Mouse (Mus musculus) hindbrain, postnatal 0 days (tissue): Measurements from ENCODE around the gene Kdm2a. TPM values are rescaled to one million over a fixed set of nuclear protein-coding genes. Genes with fewer than 3 reads are reported as not detected.

ENCODE experiments used
- ATAC-seq: fragments of 200-750 bp; cut with Nextera tagmentation; 2 replicates; pipeline ENCODE4 v1.8.0; 2017; ENCODE audit warnings: mild to moderate bottlenecking, moderate TSS enrichment, moderate library complexity
- DNase-seq: peaks from one replicate; pipeline ENCODE4 v3.0.0-alpha.2; 2015; ENCODE audit warnings: low spot score
- H3K27ac ChIP-seq: fragments of 300-500 bp; sonication (generic); 2 replicates; pipeline ENCODE4 v1.5.1; 2014; ENCODE audit warnings: mild to moderate bottlenecking
- H3K27me3 ChIP-seq: fragments of 300-500 bp; sonication (generic); 2 replicates; pipeline ENCODE4 v1.6.1; 2014; ENCODE audit warnings: low read length, mixed read lengths; ENCODE audit not compliant: insufficient read depth
- H3K36me3 ChIP-seq: fragments of 300-500 bp; sonication (generic); 2 replicates; pipeline ENCODE4 v1.6.1; 2014; ENCODE audit warnings: low read length, mixed read lengths; ENCODE audit not compliant: insufficient read depth
- H3K4me1 ChIP-seq: fragments of 300-500 bp; sonication (generic); 2 replicates; pipeline ENCODE4 v1.6.1; 2014; ENCODE audit warnings: antibody characterized with exemption, low read length, mixed read lengths; ENCODE audit not compliant: insufficient read depth
- H3K4me2 ChIP-seq: fragments of 300-500 bp; sonication (generic); 2 replicates; pipeline ENCODE4 v1.6.1; 2014; ENCODE audit warnings: low read depth, mild to moderate bottlenecking, low read length, moderate library complexity, mixed read lengths
- H3K4me3 ChIP-seq: fragments of 300-500 bp; sonication (generic); 2 replicates; pipeline ENCODE4 v1.5.1; 2014; ENCODE audit warnings: low read length
- H3K9ac ChIP-seq: fragments of 300-500 bp; sonication (generic); replicated peaks from 2 replicates; pipeline ENCODE4 v1.6.1; 2014; ENCODE audit warnings: mild to moderate bottlenecking, low read length, moderate library complexity, mixed read lengths
- H3K9me3 ChIP-seq: fragments of 300-500 bp; sonication (generic); 2 replicates; pipeline ENCODE4 v1.6.1; 2016; ENCODE audit warnings: low read length, mixed read lengths
- CTCF ChIP-seq: IDR thresholded peaks from 2 replicates; pipeline ENCODE4 v1.5.1; 2016; ENCODE audit warnings: antibody characterized with exemption, control low read depth, low read depth
- WGBS: fragments of 180-500 bp; shearing (Covaris S2); extraction: QIAGEN DNeasy Blood & Tissue Kit; methylation state at CpG from one replicate; pipeline ENCODE4 v1.1.7; 2014; 5-methylcytosine and 5-hydroxymethylcytosine counted together
- polyA plus RNA-seq: library from polyadenylated mRNA; unstranded; fragments of >200 nt; fragmentation: Nextera tagmentation; extraction: Ambion mirVana; gene quantifications from 2 replicates; pipeline ENCODE4 v1.2.1, GENCODE M21; 2015
- total RNA-seq: library from RNA; depleted of rRNA; stranded (reverse); fragments of >200 nt; gene quantifications from 2 replicates; pipeline ENCODE4 v1.2.3, GENCODE M21; 2014

Kdm2a gene
- total and polyA plus RNA-seq, 2 experiments from 2014 or later = 19.8 to 73.7 TPM

DNA sequence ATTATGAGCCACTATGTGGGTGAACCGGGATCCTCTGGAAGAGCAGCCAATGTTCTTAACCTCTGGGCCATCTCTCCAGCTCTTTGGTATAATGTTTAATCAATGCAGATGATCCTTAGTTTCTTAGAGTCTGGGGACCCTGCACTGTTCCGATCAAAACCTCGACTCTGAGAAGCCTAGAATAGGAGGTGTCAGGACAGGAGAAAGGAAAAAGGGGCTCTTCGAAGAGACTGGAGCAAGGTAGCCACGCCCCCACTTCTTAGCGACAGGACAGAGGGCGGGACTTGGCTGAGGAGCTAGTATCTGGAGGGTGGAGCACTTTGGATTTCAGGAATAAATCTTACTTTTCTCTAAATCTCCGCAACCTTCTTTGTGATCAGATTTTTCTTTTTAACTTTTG, 42.1 kb upstream of the Kdm2a start:
- peaks cover 10% of the 10 kb centered on the region; the same call in 1 of the 2 replicates for H3K4me1 ChIP-seq
- no peaks in the 10 kb centered on the region for H3K36me3 ChIP-seq
- H3K27ac ChIP-seq = no peak overlapping the region
- H3K27me3 ChIP-seq = peaks cover 9% of the 10 kb centered on the region; the same call in 1 of the 2 replicates
- no peak for ATAC-seq
- no peak overlapping the region for H3K9ac ChIP-seq
- 12% methylated on average over 8 of the region's 8 CpGs for WGBS
- TF ChIP-seq CTCF = no peak
- H3K9me3 ChIP-seq = no peaks in the 10 kb centered on the region
- H3K4me2 ChIP-seq = peak overlapping the region; percentile 93; the same call in 1 of the 2 replicates
- no peak overlapping the region for H3K4me3 ChIP-seq
- DNase-seq = no peak

DNA sequence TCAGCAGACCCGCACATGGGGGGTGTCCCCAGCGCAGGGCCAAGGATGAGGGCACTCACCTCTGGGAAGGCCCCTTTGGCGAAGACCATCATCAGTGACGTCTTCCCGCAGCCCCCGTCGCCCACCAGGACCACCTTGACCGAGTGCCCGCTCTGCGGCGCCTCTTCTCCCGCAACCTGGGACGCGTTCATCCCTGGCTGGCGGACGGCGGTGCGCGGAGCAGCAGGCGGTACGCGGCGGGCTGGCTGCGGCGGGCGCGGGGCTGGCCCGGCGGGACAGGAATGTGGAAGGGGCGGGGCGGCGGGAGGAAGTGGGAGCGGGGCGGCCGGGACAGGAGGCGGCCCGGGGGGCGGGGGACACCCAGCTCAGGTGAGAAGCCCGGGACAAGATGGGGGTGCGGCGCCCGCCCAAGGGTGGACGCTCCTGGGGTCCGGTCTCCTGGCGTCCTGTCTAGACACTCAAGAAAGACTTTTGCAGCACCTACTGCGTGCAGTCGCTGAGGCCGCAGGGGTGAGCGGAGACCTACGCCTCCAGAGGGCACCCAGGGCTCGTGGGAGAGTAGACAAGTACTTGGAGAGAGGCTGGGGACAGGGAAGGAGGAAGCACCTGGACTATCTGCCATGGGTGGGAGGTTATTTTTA, 41.2 kb upstream of the Kdm2a start, which contains the start of gene Rhod:
Gene Rhod (minus strand): TSS at position 272 of the 641 bp plus-strand sequence.
- H3K4me2 ChIP-seq = peak within 1 kb of the TSS; percentile 93
- under 1% methylated on average over 46 of the region's 51 CpGs for WGBS
- ATAC-seq (no peak), DNase-seq (no peak)
- H3K4me3 ChIP-seq = peak within 1 kb of the TSS; percentile 47
- H3K27ac ChIP-seq = no peak within 1 kb of the TSS
- peaks cover 9% of the 10 kb centered on the region; the same call in 1 of the 2 replicates for H3K27me3 ChIP-seq
- TF ChIP-seq CTCF = no peak
- H3K4me1 ChIP-seq = peaks cover 10% of the 10 kb centered on the region; the same call in 1 of the 2 replicates
- no peaks in the 10 kb centered on the region for H3K36me3 ChIP-seq
- H3K9me3 ChIP-seq = no peaks in the 10 kb centered on the region
- peak within 1 kb of the TSS; percentile 46 for H3K9ac ChIP-seq

DNA sequence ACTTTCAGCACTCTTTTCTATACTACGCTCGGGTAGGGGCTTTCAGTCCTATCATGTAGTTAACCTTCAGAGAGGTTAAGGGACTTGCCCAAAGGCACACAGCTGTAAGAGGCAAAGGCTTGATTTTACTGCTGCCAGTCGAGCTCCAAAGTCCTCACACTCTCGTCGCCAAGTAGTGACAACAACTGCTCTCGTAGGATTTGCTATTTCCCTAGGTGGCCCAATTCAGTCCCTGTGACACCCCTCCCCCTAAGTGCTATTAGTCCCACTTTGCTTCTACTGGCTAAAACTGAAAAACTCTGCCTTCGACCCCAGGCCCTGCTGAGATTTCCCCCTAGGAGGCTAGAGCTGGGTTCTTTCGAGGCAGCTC, 40.7 kb upstream of the Kdm2a start:
- WGBS = 15% methylated on average over 8 of the region's 8 CpGs

DNA sequence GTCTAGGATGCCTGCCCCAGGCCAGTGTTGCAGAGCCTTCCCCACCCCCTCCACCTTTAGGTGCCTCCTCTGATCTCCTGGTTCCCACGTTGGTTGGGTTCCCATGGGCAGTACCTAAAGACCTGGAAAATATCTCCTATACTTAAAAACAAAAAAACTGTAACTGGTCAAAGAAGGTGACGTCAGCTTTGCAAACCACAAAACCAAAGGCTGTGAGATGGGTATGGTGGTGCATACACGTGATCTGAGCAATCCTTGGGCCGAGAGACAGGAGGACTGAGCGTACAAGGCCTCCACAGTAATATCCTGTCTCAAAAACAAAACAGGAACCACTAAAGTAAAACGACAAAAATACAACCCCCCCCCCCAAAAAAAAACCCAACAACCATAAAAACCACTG, 39.8 kb upstream of the Kdm2a start:
- no peak for DNase-seq
- 75% methylated on average over 6 of the region's 6 CpGs for WGBS
- no peak for TF ChIP-seq CTCF

More for the DNA sequence above, 40.7 kb upstream of the Kdm2a start:
- no peaks in the 10 kb centered on the region for H3K36me3 ChIP-seq
- peak overlapping the region; percentile 47 for H3K4me3 ChIP-seq
- H3K4me1 ChIP-seq = peaks cover 10% of the 10 kb centered on the region; the same call in 1 of the 2 replicates
- TF ChIP-seq CTCF = no peak
- no peaks in the 10 kb centered on the region for H3K9me3 ChIP-seq
- DNase-seq = no peak
- ATAC-seq = no peak
- peak overlapping the region; percentile 46 for H3K9ac ChIP-seq
- peaks cover 9% of the 10 kb centered on the region; the same call in 1 of the 2 replicates for H3K27me3 ChIP-seq
- H3K27ac ChIP-seq = no peak overlapping the region
- peak overlapping the region; percentile 93 for H3K4me2 ChIP-seq

DNA sequence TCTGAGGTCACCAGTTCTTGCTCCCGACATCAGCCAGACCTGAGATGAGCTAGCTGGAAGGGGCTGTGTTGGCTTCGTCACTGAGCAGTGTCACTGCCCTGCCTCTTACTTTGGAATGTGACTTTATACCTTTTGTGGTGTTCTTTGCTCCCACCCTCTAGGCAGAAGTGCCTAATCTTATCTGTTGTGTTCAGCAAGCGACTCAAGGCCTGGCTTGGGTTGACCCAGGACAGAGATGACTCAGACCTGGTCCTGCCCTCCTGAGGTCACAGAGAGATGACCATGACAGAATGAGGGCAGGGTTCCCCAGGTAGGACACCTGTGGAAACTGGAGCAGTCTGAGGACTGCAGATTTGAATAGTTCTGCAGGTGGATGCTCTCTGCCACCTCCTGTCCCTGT, 38.2 kb upstream of the Kdm2a start:
- H3K4me3 ChIP-seq = no peak overlapping the region
- TF ChIP-seq CTCF = no peak

More for the DNA sequence above, 39.8 kb upstream of the Kdm2a start:
- peaks cover 9% of the 10 kb centered on the region; the same call in 1 of the 2 replicates for H3K27me3 ChIP-seq
- H3K4me1 ChIP-seq = peaks cover 10% of the 10 kb centered on the region; the same call in 1 of the 2 replicates
- no peak overlapping the region for H3K9ac ChIP-seq
- no peaks in the 10 kb centered on the region for H3K9me3 ChIP-seq
- ATAC-seq = no peak
- no peak overlapping the region for H3K4me2 ChIP-seq
- H3K27ac ChIP-seq = no peak overlapping the region
- no peaks in the 10 kb centered on the region for H3K36me3 ChIP-seq
- H3K4me3 ChIP-seq = no peak overlapping the region

DNA sequence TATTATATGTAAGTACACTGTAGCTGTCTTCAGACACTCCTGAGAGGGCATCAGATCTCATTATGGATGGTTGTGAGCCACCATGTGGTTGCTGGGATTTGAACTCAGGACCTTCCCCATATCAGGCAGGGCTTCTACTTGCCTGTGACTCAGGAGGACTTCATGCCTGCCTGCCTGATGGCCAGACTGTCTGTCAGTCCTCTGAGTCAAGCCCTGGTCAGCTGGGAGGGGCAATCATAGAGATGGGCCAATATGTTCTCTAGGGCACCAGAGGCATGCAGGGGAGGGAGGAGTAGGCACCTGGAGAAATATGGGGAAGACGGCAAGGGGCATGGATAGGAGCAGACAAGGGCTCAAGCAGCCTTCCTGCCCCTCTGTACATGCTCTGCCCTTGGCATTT, 36.9 kb upstream of the Kdm2a start:
- DNase-seq = no peak
- no peak overlapping the region for H3K4me3 ChIP-seq

More for the DNA sequence above, 38.2 kb upstream of the Kdm2a start:
- 89% methylated on average over 3 of the region's 3 CpGs for WGBS
- Histone ChIP-seq H3K27me3 (peaks cover 9% of the 10 kb centered on the region; the same call in 1 of the 2 replicates), H3K4me1 (peaks cover 6% of the 10 kb centered on the region; the same call in 1 of the 2 replicates), H3K36me3 (no peaks in the 10 kb centered on the region), H3K27ac (no peak overlapping the region), H3K9ac (no peak overlapping the region), H3K4me2 (no peak overlapping the region), H3K9me3 (no peaks in the 10 kb centered on the region)
- no peak for DNase-seq
- ATAC-seq = no peak

DNA sequence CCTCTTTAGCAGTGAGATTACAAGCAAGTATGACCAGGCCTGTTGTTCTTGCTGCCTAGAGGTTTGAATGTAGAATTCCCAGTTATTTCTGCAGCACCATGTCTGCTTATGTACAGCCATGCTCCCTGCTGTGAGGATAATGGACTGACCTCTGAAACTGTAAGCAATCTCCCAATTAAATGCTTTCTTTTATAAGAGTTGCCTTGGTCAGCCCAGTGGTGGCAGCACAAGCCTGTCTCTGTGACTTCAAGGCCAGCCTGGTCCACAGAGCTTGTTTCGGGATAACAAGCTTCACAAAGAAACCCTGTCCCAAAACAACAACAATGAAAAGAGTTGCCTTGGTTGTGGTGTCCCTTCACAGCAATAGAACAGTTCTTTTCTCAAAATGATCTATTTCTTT, 35.7 kb upstream of the Kdm2a start:
- WGBS = 82% methylated on average over 1 of the region's 1 CpGs

More for the DNA sequence above, 36.9 kb upstream of the Kdm2a start:
- Histone ChIP-seq H3K27me3 (no peaks in the 10 kb centered on the region; the same call in 1 of the 2 replicates), H3K9ac (no peak overlapping the region), H3K36me3 (no peaks in the 10 kb centered on the region), H3K4me1 (peaks cover 6% of the 10 kb centered on the region; the same call in 1 of the 2 replicates), H3K9me3 (no peaks in the 10 kb centered on the region), H3K27ac (no peak overlapping the region), H3K4me2 (no peak overlapping the region)
- TF ChIP-seq CTCF = no peak
- 88% methylated on average over 1 of the region's 1 CpGs for WGBS
- no peak for ATAC-seq

More for the DNA sequence above, 35.7 kb upstream of the Kdm2a start:
- H3K36me3 ChIP-seq = no peaks in the 10 kb centered on the region
- ATAC-seq (no peak), DNase-seq (no peak)
- H3K9me3 ChIP-seq = no peaks in the 10 kb centered on the region
- peaks cover 1% of the 10 kb centered on the region; the same call in 1 of the 2 replicates for H3K4me1 ChIP-seq
- H3K27me3 ChIP-seq = no peaks in the 10 kb centered on the region; the same call in 1 of the 2 replicates
- H3K9ac ChIP-seq = no peak overlapping the region
- TF ChIP-seq CTCF = no peak
- no peak overlapping the region for H3K27ac ChIP-seq
- no peak overlapping the region for H3K4me2 ChIP-seq
- H3K4me3 ChIP-seq = no peak overlapping the region
